Mouse (Mus musculus): ENCODE data around the gene Gm40193. TPM values are rescaled to one million over a fixed set of nuclear protein-coding genes. Genes with fewer than 3 reads are reported as not detected.

Gm40193 gene
- polyA plus RNA-seq, 1 experiment, result not detected

DNA sequence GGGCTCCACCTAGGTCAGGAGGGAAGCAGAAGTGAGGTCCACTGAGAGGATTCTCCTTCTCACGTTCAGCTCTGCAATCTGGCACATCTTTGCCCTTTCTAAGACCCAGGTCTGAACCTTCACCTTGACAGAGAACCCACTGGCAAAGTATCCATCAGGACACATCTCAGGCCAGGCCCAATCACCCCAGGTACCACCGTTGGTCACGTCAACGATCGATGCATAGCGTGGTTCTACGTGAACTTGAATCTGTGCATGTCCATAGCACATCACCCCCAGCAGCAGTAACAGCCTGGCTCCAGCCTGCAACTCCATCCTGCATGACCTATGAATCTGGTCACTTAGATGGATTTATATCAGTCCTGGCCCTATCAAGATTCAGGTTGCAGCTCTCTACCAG is 18.5 kb downstream of the Gm40193 start, which contains the start of gene Vmo1:
Gene Vmo1, minus strand, starts transcription at position 329 of the 400 bp plus-strand sequence.
- no peak for TF ChIP-seq GATA1 (IDR thresholded peaks at IDR 0.05; ENCODE audit: low read length)

DNA sequence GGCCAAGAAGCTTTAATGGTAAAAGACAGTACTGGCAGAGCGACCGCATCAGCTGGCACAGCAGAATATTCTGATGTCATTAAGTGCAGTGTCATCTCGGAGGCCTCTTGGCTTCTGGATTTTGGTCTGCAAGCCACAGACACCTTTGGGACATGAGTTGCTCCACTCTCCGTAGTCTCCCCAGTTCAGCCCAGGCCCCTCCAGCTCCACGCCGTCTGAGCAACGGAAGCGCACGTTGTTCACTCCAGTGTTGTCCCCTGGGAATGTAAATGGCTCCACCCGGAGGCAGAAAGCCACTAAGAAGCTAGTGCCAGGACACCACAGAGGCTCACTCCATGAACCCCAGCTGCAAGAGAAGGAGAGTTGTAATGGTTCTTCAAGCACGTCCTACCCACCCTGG is 19.2 kb downstream of the Gm40193 start:
- TF ChIP-seq GATA1 (IDR thresholded peaks at IDR 0.05; ENCODE audit: low read length), result no peak

DNA sequence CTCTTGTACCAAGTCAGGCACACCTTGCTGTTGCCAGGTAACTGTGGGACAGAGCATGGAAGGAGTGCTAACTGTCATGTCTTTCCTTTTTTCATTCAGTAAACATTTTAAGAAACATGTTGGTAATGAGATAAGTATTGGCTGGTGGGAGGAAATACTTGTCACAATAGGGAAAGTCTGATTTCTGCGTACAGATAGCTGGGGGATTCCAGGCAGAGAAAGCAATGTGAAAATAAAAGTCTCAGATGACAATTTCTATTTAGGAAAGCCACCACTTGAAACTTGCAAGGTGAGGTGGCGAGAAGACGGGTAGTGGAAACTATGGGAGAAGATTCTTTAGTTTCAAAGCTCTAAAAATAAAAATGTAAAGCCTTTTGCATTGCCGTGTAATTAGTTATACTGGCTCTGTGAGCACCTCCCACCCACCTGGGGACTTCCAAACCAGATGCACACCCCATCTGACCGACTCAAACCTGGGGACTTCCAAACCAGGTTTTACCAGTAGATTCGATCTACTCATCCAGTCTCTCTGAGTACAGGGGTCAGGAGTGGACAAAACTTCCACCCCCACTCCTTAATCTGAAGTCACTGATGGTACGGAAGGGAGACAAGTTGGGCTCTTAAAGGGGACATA is 19.9 kb downstream of the Gm40193 start:
- no peak for TF ChIP-seq GATA1 (IDR thresholded peaks at IDR 0.05; ENCODE audit: low read length)

DNA sequence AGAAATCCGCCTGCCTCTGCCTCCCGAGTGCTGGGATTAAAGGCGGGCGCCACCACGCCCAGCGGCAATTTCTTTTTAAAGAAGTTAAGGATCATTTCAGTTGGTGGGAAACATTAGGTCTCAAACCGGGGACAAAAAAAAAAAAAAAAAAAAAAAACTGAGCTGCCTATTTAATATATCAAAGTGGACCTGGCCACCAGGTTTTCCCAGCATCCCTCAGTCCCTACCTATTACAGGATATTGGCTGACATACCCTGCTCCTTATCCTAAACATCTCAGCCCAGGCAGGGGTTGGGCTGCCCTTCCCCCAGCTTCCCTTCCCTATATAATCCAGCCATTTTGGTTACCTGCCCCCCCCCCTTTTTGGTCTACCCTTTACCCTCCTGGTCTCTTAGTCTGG is 20.9 kb downstream of the Gm40193 start:
- no peak for TF ChIP-seq GATA1 (IDR thresholded peaks at IDR 0.05; ENCODE audit: low read length)

DNA sequence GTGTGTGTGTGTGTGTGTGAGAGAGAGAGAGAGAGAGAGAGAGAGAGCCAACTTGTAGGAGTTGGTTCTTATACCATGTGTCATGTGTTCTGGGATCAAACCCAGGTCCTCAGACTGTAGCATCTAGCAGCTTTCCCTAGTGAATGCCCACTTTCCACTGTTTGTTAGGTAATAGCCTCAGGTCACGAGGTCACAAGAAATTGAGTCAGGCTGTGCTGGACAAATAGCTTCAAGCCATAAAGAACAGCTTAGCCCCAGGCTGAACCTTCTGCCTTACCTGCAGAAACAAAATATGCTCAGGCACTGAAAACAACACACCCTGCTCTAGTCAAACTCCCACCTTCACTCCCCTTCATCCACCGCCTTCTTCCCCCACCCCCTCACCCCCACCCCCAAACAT is 21.5 kb downstream of the Gm40193 start:
- no peak for TF ChIP-seq GATA1 (IDR thresholded peaks at IDR 0.05; ENCODE audit: low read length)

DNA sequence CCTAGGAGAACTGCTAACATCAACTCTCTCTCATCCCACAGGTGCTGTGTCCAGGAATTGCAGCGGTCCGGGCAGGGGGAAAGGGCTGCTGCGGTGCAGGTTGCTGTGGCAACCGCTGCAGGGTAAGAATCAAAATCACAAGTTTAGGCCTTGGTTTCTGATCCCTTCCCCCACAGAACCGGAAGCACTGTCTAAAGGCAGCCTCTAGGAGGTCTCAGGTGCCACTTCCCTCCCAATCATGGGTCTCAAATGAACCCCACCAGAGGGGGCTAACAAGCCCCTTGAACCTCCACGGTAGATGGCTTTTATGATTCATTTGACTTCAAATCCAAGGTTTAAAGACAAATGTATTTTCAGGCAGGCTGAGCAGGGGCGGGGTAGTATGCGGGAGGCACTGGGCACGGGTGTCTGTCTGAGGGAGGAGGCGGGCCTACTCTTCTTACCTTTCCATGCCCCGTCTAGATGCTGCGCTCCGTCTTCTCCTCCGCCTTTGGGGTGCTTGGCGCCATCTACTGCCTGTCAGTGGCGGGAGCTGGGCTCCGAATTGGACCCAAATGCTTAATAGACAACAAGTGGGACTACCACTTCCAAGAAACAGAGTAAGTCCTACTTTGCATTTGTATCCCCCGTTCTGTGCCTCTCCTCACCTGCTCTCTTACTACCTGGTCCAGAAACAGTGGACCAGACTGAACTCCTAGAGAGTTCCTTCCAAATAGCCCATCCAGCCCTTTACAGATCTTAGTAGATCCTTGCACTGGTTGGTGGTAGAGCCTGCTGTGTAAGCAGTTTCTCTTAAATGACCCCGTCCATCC is 22.8 kb downstream of the Gm40193 start:
- no peak for TF ChIP-seq GATA1 (IDR thresholded peaks at IDR 0.05; ENCODE audit: low read length)

DNA sequence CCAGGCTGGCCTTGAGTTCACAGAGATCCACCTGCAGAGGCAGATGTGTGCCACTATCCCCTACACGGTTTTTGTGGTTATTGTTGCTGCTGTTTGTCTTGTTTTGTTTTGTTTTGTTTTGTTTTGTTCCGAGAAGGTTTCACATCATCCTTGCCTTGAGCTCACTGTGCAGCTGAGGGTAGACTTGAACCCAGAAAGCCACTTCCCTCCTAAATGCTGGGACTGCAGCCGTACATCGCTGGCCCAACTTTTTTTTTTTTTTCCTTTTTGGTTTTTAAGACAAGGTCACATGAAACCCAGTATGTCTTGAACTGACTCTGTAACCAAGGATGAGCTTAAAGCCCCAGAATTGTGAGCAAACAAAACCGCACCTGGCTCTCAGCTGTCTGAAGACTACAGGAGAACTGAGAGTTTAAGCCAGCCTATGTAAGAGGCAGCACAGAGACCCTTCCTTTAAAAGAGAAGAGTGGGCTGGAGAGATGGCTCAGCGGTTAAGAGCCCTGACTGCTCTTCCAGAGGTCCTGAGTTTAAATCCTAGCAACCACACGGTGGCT is 25.7 kb downstream of the Gm40193 start:
- no peak for TF ChIP-seq GATA1 (IDR thresholded peaks at IDR 0.05; ENCODE audit: low read length)

DNA sequence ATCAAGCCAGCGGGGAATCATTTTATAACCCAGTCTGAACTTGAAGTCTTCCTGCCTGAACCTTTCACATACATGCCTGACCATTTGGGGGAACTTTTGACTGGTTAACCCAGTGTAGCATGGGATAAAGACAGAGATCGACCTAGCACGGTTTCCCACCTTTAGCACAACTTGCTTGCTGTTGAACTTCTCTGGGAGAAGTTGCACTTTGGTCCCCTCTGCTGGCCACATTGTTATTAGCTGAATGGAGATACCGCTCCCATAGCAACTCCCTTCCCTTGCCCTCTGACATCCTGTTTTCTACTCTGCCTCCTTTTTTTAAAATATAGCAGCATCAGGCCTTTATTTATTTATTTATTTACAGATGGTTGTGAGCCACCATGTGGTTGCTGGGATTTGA is 26.4 kb downstream of the Gm40193 start:
- no peak for TF ChIP-seq GATA1 (IDR thresholded peaks at IDR 0.05; ENCODE audit: low read length)

DNA sequence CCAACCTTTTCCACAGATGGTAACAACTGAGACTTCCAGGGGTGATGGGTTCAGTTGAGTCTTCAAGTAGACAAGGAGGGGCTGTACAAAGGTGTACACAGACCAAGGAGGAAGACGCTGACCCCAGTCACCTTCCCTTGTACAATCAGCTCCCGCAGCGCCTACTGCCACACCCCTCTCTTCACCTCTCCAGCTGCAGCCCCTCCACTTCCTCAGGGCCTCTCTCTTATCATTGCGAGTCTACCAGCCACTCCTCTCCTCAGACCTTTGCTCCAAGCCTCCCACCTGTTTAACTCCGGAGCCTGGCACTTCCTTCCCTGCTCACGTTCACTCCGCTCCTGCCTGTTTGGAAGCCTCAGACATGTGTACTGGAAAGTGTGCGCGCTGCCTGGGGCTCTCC is 27.8 kb downstream of the Gm40193 start, which contains the start of gene Tm4sf5:
Gene Tm4sf5, plus strand, starts transcription at position 275 of the 400 bp plus-strand sequence.
- no peak for TF ChIP-seq GATA1 (IDR thresholded peaks at IDR 0.05; ENCODE audit: low read length)

DNA sequence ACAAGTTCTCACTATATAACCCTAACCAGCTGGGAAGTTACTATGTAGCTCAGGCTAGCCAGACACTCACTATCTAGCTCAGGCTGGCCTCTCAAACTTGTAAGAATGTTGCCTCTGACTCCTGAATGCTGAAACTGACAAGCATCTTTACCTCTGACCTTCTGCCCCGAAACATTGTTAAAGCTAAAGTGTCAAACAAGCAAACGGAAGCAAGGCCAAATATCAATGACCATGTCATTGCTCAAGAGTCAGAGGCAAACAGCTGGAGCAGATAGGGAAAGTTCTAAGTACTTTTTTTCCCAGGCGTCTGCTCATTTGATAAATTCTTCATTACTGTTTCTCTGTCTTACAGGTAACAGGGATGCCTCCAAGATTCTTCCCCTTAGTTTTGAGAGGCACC is 30.7 kb downstream of the Gm40193 start:
- no peak for TF ChIP-seq GATA1 (IDR thresholded peaks at IDR 0.05; ENCODE audit: low read length)

DNA sequence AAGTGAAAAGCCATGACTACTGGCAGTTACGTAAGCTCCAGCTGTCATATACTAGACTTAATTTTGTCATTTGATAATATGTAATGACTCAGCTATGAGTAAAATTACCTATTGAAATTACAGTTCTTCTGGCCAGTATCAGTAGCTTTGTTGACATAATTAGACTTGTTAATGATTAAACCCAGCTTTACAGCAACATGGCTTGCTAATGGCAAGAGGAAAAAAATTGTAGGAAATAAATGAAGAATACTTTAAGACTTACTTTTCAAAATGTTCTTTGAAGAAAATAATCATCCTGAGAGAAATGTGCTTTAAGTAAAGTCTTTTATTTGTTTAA is 32.3 kb downstream of the Gm40193 start:
- no peak for TF ChIP-seq GATA1 (IDR thresholded peaks at IDR 0.05; ENCODE audit: low read length)

DNA sequence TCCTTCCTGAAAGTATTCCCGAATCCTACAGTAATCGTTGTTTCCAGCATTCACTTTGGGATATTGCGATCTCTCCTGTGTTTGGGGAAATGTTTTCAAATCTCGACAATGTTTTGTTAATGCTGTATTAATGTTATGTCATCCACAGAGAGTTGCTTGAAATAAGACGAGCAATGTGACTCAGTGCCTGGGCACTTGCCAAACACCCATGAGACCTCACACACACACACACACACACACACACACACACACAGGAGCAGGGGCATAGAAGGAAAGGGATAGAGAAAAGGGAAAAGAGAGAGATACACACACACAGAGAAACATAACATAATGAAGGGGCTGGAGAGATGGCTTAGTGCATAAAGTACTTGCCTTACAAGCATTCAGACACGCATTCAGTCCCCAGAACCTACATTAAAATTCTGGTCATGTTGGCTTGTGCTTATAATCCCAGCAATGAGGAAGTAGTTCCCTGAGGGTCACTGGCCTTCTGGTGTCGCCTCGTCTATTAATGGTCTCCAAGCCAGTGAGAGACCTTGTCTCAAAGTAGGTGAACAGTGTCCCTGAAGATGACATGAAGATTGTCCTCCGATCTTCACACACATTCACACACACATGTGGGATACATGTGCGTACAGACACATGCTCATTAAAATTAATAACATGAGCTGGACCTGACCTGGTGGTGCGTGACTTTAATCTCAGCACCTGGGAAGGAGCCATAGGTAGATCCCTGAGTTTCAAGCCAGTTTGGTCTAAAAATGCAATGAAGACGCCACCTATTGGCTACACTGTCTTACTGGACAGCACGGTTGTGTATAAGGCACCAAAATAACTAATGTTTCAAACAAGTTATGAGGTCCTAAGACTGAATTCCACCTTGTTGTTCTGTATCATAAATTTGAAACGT is 32.9 kb downstream of the Gm40193 start:
- no peak for TF ChIP-seq GATA1 (IDR thresholded peaks at IDR 0.05; ENCODE audit: low read length)

DNA sequence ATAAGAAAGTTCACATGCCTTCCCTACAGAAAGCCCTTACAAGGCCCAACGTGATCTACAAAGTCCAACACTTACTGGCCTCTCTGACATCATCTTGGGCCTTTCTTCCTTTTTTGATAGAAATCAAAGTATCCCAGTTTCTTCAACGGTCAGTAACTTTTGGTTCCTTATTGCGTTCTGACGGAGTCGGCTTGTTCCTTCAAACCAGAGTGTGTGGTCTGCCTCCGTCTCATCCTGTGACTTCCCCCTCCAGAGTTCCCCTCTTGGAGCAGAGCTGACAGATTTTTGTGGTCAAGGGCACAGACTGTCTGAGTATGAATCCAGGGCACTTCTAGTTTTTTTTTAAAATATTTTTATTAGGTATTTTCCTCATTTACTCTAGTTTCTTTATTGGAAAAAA is 43.1 kb downstream of the Gm40193 start:
- no peak for TF ChIP-seq GATA1 (IDR thresholded peaks at IDR 0.05; ENCODE audit: low read length)

DNA sequence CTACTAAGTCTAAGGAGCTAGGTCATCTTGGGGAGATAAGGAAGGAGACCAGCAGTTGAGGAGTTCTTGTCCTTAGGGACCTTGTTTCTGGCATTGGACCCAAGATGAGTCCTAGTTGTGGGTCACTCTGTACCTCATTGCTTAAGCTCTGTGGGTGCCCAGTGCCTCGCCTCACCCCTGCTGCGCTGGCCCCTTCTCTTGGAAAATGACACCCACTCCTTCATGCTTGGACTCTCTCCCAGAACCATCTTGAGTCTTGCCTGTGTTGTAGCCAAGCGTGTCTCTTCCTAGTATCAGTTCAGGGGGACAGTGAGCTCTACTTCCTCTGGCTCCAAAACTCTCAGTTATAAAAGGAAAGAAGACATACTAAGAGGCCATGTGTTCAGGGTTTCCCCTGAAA is 43.6 kb downstream of the Gm40193 start:
- TF ChIP-seq GATA1 (IDR thresholded peaks at IDR 0.05; ENCODE audit: low read length), result no peak

DNA sequence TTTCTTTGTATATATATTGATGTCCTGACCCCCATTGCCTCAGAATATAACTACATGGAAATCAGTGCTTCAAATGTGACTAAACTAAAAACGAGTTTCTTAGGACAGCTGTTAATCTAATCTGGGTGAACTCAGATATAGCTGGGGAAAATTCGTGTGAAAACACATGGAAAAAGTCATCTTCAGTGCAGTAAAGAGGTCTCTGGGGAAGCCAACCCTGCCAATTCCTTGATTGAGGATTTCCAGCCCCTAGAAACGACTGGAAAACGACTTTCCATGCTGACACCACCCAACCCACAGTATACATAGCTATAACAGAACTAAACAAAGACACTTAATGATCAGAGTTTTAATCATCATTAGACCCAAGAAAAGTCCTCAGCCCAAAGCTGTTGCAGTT is 44.9 kb downstream of the Gm40193 start:
- no peak for TF ChIP-seq GATA1 (IDR thresholded peaks at IDR 0.05; ENCODE audit: low read length)

DNA sequence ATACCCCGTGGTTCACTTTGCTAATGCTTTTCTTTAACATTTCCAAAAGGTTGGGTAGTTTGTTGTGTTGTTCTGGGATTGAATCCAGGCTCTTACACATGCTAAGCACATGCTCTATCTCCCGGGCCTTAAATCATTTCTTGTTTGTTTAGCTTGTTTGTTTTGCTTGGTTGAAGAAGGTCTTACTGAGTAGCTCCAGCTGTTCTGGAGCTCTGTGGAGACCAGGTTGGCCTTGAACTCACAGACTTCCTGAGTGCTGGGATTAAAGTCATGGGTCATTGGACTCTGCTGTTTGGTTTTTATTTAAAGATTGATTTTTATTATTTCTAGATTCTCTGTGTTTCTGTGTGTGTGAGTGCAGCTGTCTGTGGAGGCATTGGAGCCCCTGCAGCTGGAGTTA is 47.2 kb downstream of the Gm40193 start:
- TF ChIP-seq GATA1 (IDR thresholded peaks at IDR 0.05; ENCODE audit: low read length), result no peak

Other genes with a start within 250 kb of the Gm40193 start
- gene Alox12e, start 210.3 kb downstream of the Gm40193 start, polyA plus RNA-seq (2012), result not detected in 2 replicates
- gene Alox15, start 180.9 kb downstream of the Gm40193 start, polyA plus RNA-seq (2012), result not detected in 2 replicates
- gene Pelp1, start 122.9 kb downstream of the Gm40193 start, polyA plus RNA-seq (2012), result 97.1 and 115 TPM in 2 replicates
- gene Arrb2, start 100.3 kb downstream of the Gm40193 start, polyA plus RNA-seq (2012), result 202 and 316 TPM in 2 replicates
- gene Med11, start 81.0 kb downstream of the Gm40193 start, polyA plus RNA-seq (2012), result 13.3 and 29.5 TPM in 2 replicates
- gene Zmynd15, start 73.5 kb downstream of the Gm40193 start, polyA plus RNA-seq (2012), result not detected in 2 replicates
- not detected in 2 replicates for gene Cxcl16, start 73.0 kb downstream of the Gm40193 start, polyA plus RNA-seq (2012)
- not detected in 2 replicates for gene Tm4sf5, start 27.7 kb downstream of the Gm40193 start, polyA plus RNA-seq (2012)
- not detected in 2 replicates for gene Vmo1, start 18.3 kb downstream of the Gm40193 start, polyA plus RNA-seq (2012)
- gene Gltpd2, start 13.7 kb downstream of the Gm40193 start, polyA plus RNA-seq (2012), result not detected in 2 replicates
- gene Psmb6, start 7.6 kb downstream of the Gm40193 start, polyA plus RNA-seq (2012), result 201 and 213 TPM in 2 replicates
- 0.02 and 0.04 TPM in 2 replicates for gene Pld2, start 7.1 kb upstream of the Gm40193 start, polyA plus RNA-seq (2012)
- gene Mink1, start 29.9 kb upstream of the Gm40193 start, polyA plus RNA-seq (2012), result 99.2 and 116 TPM in 2 replicates
- gene 4930544D05Rik, start 82.9 kb upstream of the Gm40193 start, polyA plus RNA-seq (2012), result not detected in 2 replicates
- not detected in 2 replicates for gene Chrne, start 86.3 kb upstream of the Gm40193 start, polyA plus RNA-seq (2012)
- 30.8 and 34.3 TPM in 2 replicates for gene Gp1ba, start 106.2 kb upstream of the Gm40193 start, polyA plus RNA-seq (2012)
- gene Rnf167, start 114.3 kb upstream of the Gm40193 start, polyA plus RNA-seq (2012), result 82.3 and 110 TPM in 2 replicates
- gene Slc25a11, start 114.5 kb upstream of the Gm40193 start, polyA plus RNA-seq (2012), result 98.8 and 132 TPM in 2 replicates
- gene Pfn1, start 121.7 kb upstream of the Gm40193 start, polyA plus RNA-seq (2012), result 4,535 and 5,925 TPM in 2 replicates
- gene Eno3, start 124.3 kb upstream of the Gm40193 start, polyA plus RNA-seq (2012), result 3.4 and 6.5 TPM in 2 replicates
- gene Spag7, start 136.5 kb upstream of the Gm40193 start, polyA plus RNA-seq (2012), result 207 and 222 TPM in 2 replicates
- gene Camta2, start 155.2 kb upstream of the Gm40193 start, polyA plus RNA-seq (2012), result 18.0 and 30.8 TPM in 2 replicates
- gene Inca1, start 167.2 kb upstream of the Gm40193 start, polyA plus RNA-seq (2012), result 0.17 and 0.21 TPM in 2 replicates
- gene Kif1c, start 167.6 kb upstream of the Gm40193 start, polyA plus RNA-seq (2012), result 32.5 and 39.5 TPM in 2 replicates
- gene Zfp3, start 231.3 kb upstream of the Gm40193 start, polyA plus RNA-seq (2012), result 2.6 and 3.6 TPM in 2 replicates